Mouse (Mus musculus): ENCODE results near the gene Sstr5.

Sstr5 gene

GRCm38 (mm10) chr17:25474330-25475077, 22.6 kb downstream of the Sstr5 start:
- in situ Hi-C loops (cut with MboI; ENCODE audit: low sequenced_read_pairs), result loop anchor here (10.0 kb wide), 1 partner anchor 220 kb away; no protein-coding TSS in a partner anchor

- in situ Hi-C loops (cut with MboI; ENCODE audit: low sequenced_read_pairs), result loop anchor here (10.0 kb wide), 1 partner anchor 223 kb away; no protein-coding TSS in a partner anchor
Observed at GRCm38 (mm10) chr17:25472044-25472443, 25.0 kb downstream of the Sstr5 start.

GRCm38 (mm10) chr17:25471418-25471817, 25.7 kb downstream of the Sstr5 start:
- in situ Hi-C loops (cut with MboI; ENCODE audit: low sequenced_read_pairs), result loop anchor here (10.0 kb wide), 1 partner anchor 223 kb away; no protein-coding TSS in a partner anchor

GRCm38 (mm10) chr17:25469798-25470197, 27.3 kb downstream of the Sstr5 start:
- in situ Hi-C loops (cut with MboI; ENCODE audit: low sequenced_read_pairs), result loop anchor here (5.0 to 10.0 kb wide), 2 partner anchors 67 to 225 kb away; no protein-coding TSS in a partner anchor

DNA sequence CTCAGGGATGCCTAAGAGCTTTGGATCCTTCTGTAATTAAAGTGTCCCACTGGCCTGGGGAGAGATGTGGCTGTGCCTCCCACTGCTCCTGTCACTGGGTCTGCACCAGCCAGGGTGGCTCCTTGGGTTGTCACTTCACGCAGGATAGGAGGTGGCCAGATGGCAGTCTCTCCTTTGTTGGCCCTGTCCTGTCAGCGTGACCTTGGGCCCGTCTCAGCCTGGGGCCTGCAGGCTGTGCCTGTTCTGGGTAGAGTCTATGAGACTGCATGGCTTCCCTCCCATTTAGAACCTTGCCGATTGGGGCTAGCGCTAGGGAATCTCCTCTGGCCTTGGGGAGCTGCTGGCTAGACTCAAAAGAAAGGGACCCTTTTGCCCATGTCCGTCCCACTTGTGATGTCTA, 28.8 kb downstream of the Sstr5 start:
- in situ Hi-C loops (cut with MboI; ENCODE audit: low sequenced_read_pairs), result loop anchor here (5.0 kb wide), 1 partner anchor 66 kb away; no protein-coding TSS in a partner anchor

DNA sequence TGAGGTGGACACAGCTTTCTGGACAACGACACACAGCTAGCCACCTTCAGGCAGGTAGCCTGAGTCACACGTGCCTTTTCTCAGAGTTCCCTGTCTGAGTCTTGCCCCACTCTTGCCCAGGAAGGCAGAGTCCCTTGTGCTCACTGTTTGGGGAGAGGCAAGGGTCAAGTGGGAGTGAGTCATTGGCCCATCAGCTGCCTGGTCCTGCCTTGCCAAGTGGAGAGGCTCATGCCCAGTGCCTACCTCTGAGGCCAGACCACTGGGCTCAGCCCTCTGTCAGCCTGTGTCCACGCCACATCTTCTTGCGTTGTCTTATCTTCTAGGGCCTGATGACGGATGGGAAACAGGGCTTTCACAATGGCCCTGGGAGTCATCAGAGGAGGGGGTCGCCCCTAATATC, 29.3 kb downstream of the Sstr5 start:
- in situ Hi-C loops (cut with MboI; ENCODE audit: low sequenced_read_pairs), result loop anchor here (5.0 kb wide), 1 partner anchor 65 kb away; no protein-coding TSS in a partner anchor

- in situ Hi-C loops (cut with MboI; ENCODE audit: low sequenced_read_pairs), result loop anchor here (5.0 kb wide), 1 partner anchor 64 kb away; no protein-coding TSS in a partner anchor
Observed at GRCm38 (mm10) chr17:25466257-25466656, 30.8 kb downstream of the Sstr5 start.

DNA sequence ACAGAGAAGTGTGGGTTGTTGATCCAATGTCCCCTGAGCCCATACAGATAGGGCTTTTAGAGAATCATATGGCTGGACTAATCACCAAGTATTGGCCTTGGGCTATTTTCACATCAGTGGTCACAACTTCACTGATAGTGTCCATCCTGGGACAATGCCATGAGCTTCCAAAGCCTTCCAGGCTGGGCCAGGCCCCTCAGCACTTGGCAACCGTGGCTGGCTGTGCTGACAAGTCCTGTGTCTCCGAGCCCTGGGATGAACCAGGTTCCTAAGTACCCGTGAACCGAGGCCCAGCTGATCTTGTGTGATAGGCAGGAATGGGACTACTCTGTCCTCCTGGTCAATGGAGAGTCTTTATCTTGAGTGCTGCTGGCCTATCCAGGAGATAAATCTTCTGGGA, 33.0 kb downstream of the Sstr5 start:
- in situ Hi-C loops (cut with MboI; ENCODE audit: low sequenced_read_pairs), result no loop called here

DNA sequence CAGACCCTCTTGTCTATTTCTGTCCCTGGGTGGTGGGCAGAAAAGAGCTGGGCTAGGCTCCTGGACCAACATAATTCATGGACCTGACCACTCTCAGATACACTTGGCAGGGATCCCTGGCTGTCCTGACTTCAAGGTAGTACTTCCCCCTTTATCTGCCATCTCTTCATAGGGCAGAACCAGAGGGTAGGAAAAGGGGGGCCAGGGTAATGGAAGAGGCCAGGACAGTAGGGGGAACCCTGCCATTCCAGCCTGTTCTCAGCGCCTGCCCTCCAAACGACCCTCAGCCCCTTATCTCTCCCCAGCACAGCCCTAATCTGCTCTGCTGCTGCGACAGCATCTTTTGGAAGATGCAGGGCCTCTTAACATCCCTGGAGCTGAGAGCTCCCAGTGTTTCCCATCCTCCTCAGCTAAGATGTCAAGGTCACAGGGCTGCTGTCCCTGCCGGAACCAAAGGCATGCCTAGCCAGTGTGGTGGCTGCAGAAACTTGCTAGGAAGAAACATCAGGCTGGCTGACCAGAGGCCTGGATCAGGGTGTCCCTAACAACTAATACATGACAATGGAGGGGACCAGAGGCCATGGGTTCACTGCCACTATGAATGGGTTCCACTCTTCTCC, 33.7 kb downstream of the Sstr5 start:
- in situ Hi-C loops (cut with MboI; ENCODE audit: low sequenced_read_pairs), result no loop called here

DNA sequence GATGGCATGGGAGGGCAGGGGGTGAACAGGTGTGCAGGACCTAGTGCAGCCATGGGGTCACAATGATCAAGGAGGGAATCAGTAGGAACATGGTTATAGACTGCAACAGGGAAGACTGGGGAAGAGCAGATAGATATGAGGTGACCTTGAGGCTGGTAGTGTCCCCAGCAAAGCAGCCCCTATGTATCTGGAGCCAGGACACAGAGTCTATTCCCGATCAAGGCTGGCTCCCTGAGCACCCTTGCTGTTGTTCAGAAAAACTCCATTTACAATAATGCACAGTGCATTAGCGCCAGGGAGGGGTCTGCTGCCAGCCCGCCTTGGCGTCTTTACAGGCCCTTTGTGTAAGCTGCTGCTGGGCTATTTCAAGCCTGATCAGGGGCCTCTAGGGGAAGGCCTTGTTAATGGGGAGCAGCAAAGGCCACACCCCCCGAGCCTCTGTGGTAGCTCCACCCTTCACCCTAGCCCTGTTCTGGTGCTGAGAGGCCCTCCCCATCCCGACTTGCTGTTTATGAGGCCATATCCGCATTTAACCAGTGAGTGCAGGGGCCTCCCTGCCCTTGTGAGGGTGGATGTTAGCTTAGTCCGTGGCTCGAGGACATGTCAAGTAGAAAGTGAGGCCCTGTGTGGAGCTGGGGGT, 34.7 kb downstream of the Sstr5 start:
- in situ Hi-C loops (cut with MboI; ENCODE audit: low sequenced_read_pairs), result no loop called here

- in situ Hi-C loops (cut with MboI; ENCODE audit: low sequenced_read_pairs), result no loop called here
Observed at GRCm38 (mm10) chr17:25456540-25456939, 40.5 kb downstream of the Sstr5 start.

DNA sequence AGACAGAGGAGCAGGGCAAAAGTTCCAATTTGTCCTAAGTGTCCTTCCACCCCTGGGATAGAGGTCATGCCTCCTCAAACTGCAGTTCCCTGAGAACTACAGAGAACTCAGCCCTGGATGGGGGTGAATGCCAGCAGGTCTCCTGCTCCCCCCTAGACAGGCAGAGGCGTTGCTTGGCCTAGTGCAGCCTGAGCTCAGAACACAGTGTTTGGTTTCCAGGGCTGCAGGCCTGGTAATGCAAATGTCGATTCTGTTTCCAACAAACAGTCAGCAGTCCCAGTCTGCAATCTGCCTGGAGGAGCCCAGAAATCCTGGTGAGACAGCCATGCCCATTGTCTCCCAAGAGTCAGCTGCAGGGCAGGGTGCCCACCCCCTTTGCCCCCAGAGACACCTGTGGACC, 42.8 kb downstream of the Sstr5 start, which contains the start of gene Tekt4:
Gene Tekt4 (plus strand): TSS at position 344 of the 400 bp plus-strand sequence.
- in situ Hi-C loops (cut with MboI; ENCODE audit: low sequenced_read_pairs), result no loop called here

DNA sequence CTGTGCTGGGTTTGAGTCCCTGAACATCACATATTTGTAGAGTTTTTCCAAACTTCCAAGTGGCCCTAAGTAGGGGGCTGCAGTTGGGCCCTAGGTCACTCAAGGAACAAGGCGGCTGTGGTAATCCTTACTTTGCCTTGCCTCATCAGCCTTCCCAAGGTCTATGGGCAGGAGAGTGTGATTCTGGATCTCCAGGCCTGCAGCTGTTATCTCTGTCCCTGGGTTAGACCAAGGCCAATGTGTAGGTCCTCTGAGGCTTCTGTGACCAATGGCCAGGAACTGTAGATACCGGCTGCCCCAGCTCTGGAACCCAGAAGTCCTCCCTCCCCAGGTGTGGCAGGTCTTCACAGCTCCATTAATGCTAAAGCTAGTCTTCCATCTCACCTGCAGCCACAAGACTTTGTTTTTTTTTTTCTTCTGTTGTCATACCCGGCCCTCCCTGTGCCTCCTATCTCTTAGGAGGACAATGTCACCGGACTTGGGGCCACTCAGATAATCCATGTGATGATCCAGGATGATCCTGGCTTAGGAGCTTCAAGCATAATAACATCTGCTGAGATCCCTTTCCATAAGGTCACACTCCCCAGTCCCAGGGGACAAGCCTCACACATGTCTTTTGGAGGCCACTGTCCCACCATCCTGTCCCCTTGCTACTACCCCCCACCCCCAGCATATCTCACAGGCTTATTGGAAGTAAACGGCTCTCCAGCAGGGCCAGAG, 44.7 kb downstream of the Sstr5 start:
- in situ Hi-C loops (cut with MboI; ENCODE audit: low sequenced_read_pairs), result no loop called here

DNA sequence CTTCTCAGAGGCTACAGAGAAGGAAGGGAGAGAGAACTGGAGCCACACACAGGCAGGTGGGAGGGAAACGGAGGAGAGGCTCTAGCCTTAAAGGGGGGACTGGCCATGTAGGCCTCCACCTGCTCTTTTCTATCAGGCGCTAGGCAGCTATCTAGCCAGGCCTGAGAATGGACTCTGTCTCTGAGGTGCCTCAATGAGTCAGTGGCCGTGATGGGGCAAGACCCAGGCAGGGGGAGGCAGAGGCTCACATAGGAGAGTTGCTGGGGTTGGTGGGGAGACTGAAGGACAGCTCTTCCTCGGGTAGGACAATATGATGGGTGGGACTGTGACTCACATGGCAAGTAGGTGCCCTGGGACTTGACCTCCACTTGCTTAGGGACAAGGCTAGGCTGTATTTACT, 46.8 kb downstream of the Sstr5 start:
- in situ Hi-C loops (cut with MboI; ENCODE audit: low sequenced_read_pairs), result no loop called here

GRCm38 (mm10) chr17:25447865-25448264, 49.2 kb downstream of the Sstr5 start:
- in situ Hi-C loops (cut with MboI; ENCODE audit: low sequenced_read_pairs), result no loop called here

DNA sequence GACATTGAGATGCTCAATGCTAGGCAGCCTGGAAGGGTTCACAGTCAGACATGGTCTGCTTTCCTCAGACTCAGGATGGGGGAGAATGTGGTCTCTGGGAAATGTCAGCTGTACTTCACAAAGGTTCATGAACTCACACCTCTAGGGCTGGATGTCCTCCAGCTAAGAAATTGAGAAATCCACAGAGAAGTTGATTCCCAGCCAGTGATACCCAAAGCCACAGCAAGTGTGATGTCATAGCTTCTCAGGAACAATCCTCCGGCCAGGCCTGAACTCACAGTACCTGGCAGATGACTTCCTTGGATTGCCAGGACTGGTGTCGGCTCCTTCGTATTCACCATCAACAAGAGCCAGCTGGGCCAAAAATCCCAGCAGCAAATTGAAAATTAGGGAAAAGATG, 51.2 kb downstream of the Sstr5 start:
- in situ Hi-C loops (cut with MboI; ENCODE audit: low sequenced_read_pairs), result no loop called here

DNA sequence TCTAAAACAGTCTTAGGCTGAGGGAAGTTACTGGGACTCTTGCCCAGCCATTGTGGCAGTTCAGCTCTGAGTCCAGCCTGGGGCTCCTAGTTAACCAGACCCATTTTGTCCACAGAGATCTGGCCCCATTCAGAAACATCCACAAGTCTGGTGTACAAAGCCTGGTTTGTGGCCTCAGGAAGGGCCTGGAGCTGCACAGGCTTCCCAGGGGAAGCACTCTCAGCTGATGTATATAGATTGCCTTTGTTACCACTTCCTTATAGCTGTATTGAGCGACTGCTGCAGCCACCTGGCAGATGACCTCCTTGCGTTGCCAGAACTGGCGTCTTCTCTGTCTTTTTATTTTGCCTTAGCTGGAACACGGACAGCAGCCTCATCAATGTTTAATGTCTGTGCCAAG, 52.0 kb downstream of the Sstr5 start:
- in situ Hi-C loops (cut with MboI; ENCODE audit: low sequenced_read_pairs), result no loop called here

- in situ Hi-C loops (cut with MboI; ENCODE audit: low sequenced_read_pairs), result no loop called here
Observed at GRCm38 (mm10) chr17:25442889-25443288, 54.2 kb downstream of the Sstr5 start.

DNA sequence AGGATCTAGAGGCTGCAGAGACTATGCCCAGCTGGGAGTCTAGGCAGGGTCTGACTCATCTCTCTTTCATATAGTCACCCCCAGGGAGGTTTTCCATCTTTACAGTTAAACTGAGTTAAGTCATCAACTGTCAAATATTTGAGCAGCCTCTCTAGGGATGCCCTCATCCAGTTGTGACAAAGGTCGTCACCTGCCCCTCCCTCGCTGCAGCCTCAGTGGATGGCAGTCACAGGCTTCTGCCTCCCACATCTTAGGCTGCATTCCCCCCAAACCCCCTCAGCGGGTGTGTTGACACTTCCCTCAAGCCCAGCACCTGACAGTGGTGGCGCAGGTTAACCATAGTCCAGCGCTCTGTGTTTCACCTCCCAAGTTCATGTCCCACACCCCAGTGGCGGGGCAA, 55.7 kb downstream of the Sstr5 start:
- in situ Hi-C loops (cut with MboI; ENCODE audit: low sequenced_read_pairs), result no loop called here
